Mouse (Mus musculus) retina, postnatal 7 days (tissue): ENCODE results near the gene Gm21637.
"Not testable (repeated sequence)": the region's sequence is repeated elsewhere in the genome, so short reads cannot be mapped to it uniquely, and the experiment has no call there.

ENCODE experiments used
- DNase-seq: peaks from one replicate; pipeline ENCODE4 v3.0.0-alpha.2; 2012; ENCODE audit warnings: low read depth, low spot score

The Gm21637 gene

DNA sequence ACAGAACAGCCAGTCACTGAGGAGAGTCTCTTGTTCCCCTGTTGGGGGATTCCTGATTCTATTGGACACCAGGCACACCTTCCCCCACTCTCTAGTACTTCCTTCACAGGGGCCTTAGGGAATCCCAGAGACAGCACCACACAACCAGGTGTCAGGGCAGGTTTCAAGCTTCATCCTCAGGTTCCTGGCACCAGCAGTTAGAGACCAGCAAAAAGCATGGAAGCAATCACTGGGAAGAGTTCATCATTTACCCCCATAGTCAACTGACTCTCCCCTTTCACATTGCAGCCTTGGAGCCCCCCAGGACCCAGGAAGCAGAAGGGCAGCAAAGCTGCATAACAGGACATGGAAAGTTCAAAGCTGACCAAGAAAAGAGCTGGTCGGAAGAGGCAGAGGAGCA, at the start of gene Gm21637:
Gm21637 (plus strand) TSS at position 301 of the 400 bp plus-strand sequence.
- DNase-seq = not testable (repeated sequence)
